Mouse (Mus musculus) cortical plate, adult 2 months (tissue): Measurements from ENCODE around the gene Asic2.

Experiments
- CTCF ChIP-seq: fragments of 200-500 bp; IDR thresholded peaks from 2 replicates; pipeline ENCODE4 v1.5.1; 2011; ENCODE audit warnings: mild to moderate bottlenecking, control low read depth, low read length; ENCODE audit not compliant: insufficient read depth; ENCODE audit errors: extremely low read depth
- POLR2A ChIP-seq: fragments of 200-500 bp; IDR thresholded peaks from 2 replicates; pipeline ENCODE4 v1.6.1; 2011; ENCODE audit warnings: mild to moderate bottlenecking, low read length, control low read depth; ENCODE audit not compliant: insufficient read depth; ENCODE audit errors: extremely low read depth

- peak; percentile 69 for TF ChIP-seq CTCF
- no peak for TF ChIP-seq POLR2A
These were observed 506.1 kb downstream of the Asic2 start for GRCm38 (mm10) chr11:81462199-81462598.
